Mouse (Mus musculus) thymus, postnatal 4 days (tissue): ENCODE measurements around the gene Olfr1474.
"Not testable (repeated sequence)": the region's sequence is repeated elsewhere in the genome, so short reads cannot be mapped to it uniquely, and the experiment has no call there.

Experiments used
- DNase-seq: peaks from one replicate; pipeline ENCODE4 v3.0.0; 2021

The Olfr1474 gene

GRCm38 (mm10) chr19:13469265-13469664 lies at the start of gene Olfr1474:
Olfr1474 (plus strand) TSS chr19:13469565.
- not testable (repeated sequence) for DNase-seq

GRCm38 (mm10) chr19:13443109-13443508 lies 26.3 kb upstream of the Olfr1474 start, which contains the start of gene Olfr1471:
Olfr1471 (plus strand) TSS chr19:13443409.
- DNase-seq = not testable (repeated sequence)

GRCm38 (mm10) chr19:13455986-13456385 lies 13.4 kb upstream of the Olfr1474 start, which contains the start of gene Olfr1472:
Olfr1472 (minus strand) TSS chr19:13456086.
- DNase-seq = no peak

- DNase-seq = no peak
These were observed 10.7 kb downstream of the Olfr1474 start, which contains the start of gene Olfr1475 for GRCm38 (mm10) chr19:13480096-13480495. Olfr1475 (minus strand) TSS chr19:13480196.

DNA sequence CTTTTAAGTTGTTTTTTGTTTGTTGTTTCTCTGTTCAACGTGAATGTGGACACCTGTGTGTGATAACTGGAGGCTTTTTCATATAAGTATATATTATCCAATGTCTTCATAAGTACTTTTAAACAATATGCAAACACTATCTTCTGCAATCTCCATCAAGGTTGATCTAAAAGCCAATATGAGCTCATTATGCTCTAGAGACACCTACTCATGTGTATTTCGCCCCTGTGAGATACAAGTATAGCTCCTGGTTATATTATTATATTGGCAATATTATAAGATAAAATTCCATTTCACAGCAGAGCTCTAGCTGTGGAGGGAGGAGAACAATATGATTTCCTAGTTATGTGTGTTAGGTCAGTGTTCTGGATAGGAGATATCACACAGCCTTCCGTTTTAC lies 30.9 kb downstream of the Olfr1474 start, which contains the start of gene Olfr1477:
TSS of gene Olfr1477 (plus strand) at position 301 of the 400 bp plus-strand sequence.
- DNase-seq = no peak
